Mouse (Mus musculus) limb, embryonic 15.5 days (tissue): ENCODE data around the gene Kdm8. TPM values are rescaled to one million over a fixed set of nuclear protein-coding genes. Genes with fewer than 3 reads are reported as not detected.

Experiments used
- ATAC-seq: fragments of 200-750 bp; cut with Nextera tagmentation; 2 replicates; pipeline ENCODE4 v1.8.0; 2017; ENCODE audit warnings: low read depth, moderate TSS enrichment; ENCODE audit not compliant: insufficient number of reproducible peaks, low FRiP score, low TSS enrichment
- H3K27ac ChIP-seq: fragments of 300-500 bp; sonication (generic); 2 replicates; pipeline ENCODE4 v1.5.1; 2015; ENCODE audit warnings: moderate library complexity, mild to moderate bottlenecking, inconsistent platforms
- H3K27me3 ChIP-seq: fragments of 300-500 bp; sonication (generic); 2 replicates; pipeline ENCODE4 v1.6.1; 2015; ENCODE audit warnings: inconsistent platforms
- H3K36me3 ChIP-seq: fragments of 300-500 bp; sonication (generic); 2 replicates; pipeline ENCODE4 v1.6.1; 2015; ENCODE audit warnings: inconsistent platforms
- H3K4me1 ChIP-seq: fragments of 300-500 bp; sonication (generic); 2 replicates; pipeline ENCODE4 v1.6.1; 2015; ENCODE audit warnings: inconsistent platforms
- H3K4me2 ChIP-seq: fragments of 300-500 bp; sonication (generic); 2 replicates; pipeline ENCODE4 v1.6.1; 2015; ENCODE audit warnings: mild to moderate bottlenecking, inconsistent platforms
- H3K4me3 ChIP-seq: fragments of 300-500 bp; sonication (generic); 2 replicates; pipeline ENCODE4 v1.5.1; 2015; ENCODE audit warnings: mild to moderate bottlenecking, inconsistent platforms
- H3K9ac ChIP-seq: fragments of 300-500 bp; sonication (generic); 2 replicates; pipeline ENCODE4 v1.6.1; 2015; ENCODE audit warnings: inconsistent platforms
- H3K9me3 ChIP-seq: fragments of 300-500 bp; sonication (generic); 2 replicates; pipeline ENCODE4 v1.6.1; 2016; ENCODE audit warnings: inconsistent platforms
- WGBS: fragments of 180-500 bp; shearing (Covaris S2); methylation state at CpG from one replicate; pipeline ENCODE4 v1.1.7; 2015; 5-methylcytosine and 5-hydroxymethylcytosine counted together
- polyA plus RNA-seq: library from polyadenylated mRNA; unstranded; fragments of >200 nt; fragmentation: Nextera tagmentation; extraction: Ambion mirVana; gene quantifications from 2 replicates; pipeline ENCODE4 v1.2.1, GENCODE M21; 2015

The Kdm8 gene
- 9.0 and 9.1 TPM in 2 replicates for polyA plus RNA-seq

GRCm38 (mm10) chr7:125444464-125445401, at the start of gene Kdm8:
TSS of gene Kdm8 (plus strand) at chr7:125444676.
- H3K4me2 ChIP-seq = peak within 1 kb of the TSS; percentile 72
- H3K27me3 ChIP-seq = no peaks in the 10 kb centered on the region
- 0 out of 2 replicates have a peak, but pooled peaks cover 3% of the 10 kb centered on the region for H3K36me3 ChIP-seq
- H3K4me1 ChIP-seq = peaks cover 10% of the 10 kb centered on the region; the same call in 1 of the 2 replicates
- no peaks in the 10 kb centered on the region for H3K9me3 ChIP-seq
- H3K9ac ChIP-seq = peak within 1 kb of the TSS; percentile 69
- H3K4me3 ChIP-seq = peak within 1 kb of the TSS; percentile 67
- ATAC-seq = peak; percentile 96
- peak within 1 kb of the TSS; percentile 99 for H3K27ac ChIP-seq
- 2% methylated on average over 61 of the region's 61 CpGs for WGBS

DNA sequence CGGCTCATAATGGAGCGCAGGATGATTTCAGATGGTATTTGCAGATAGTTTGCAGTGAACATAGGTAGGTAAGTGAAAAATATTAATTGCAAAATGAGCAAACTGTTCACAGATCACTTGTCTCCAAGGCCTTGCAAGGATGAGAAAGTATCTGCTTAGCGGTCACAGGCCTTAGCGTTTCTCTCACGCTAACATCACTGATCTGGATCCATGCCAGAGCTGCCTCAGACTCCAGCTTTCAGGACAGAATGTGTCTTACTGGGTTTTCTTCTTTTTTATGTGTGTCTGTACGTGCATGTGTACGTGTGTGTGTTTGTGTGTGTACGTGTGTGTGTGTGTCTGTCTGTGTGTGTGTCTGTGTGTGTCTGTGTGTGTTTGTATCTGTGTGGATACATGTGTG, 46.4 kb upstream of the Kdm8 start:
- H3K27ac ChIP-seq = no peak overlapping the region

GRCm38 (mm10) chr7:125398687-125399086, 45.8 kb upstream of the Kdm8 start:
- H3K4me2 ChIP-seq = no peak overlapping the region
- 54% methylated on average over 6 of the region's 6 CpGs for WGBS
- no peak overlapping the region for H3K4me3 ChIP-seq
- no peaks in the 10 kb centered on the region for H3K36me3 ChIP-seq
- H3K4me1 ChIP-seq = 0 out of 2 replicates have a peak, but pooled peaks cover 3% of the 10 kb centered on the region
- no peak overlapping the region for H3K9ac ChIP-seq
- no peak overlapping the region for H3K27ac ChIP-seq
- no peak for ATAC-seq
- H3K27me3 ChIP-seq = peaks cover 11% of the 10 kb centered on the region; the same call in 1 of the 2 replicates
- no peaks in the 10 kb centered on the region for H3K9me3 ChIP-seq

More for the DNA sequence above, 46.4 kb upstream of the Kdm8 start:
- H3K4me1 ChIP-seq = peaks cover 4% of the 10 kb centered on the region
- no peak for ATAC-seq
- H3K4me2 ChIP-seq = no peak overlapping the region
- no peaks in the 10 kb centered on the region for H3K36me3 ChIP-seq
- H3K9ac ChIP-seq = no peak overlapping the region
- WGBS = 79% methylated on average over 8 of the region's 8 CpGs
- H3K4me3 ChIP-seq = no peak overlapping the region
- no peaks in the 10 kb centered on the region for H3K9me3 ChIP-seq
- peaks cover 11% of the 10 kb centered on the region; the same call in 1 of the 2 replicates for H3K27me3 ChIP-seq

GRCm38 (mm10) chr7:125407136-125407535, 37.3 kb upstream of the Kdm8 start:
- Histone ChIP-seq H3K9ac (no peak overlapping the region), H3K4me2 (no peak overlapping the region), H3K9me3 (no peaks in the 10 kb centered on the region), H3K4me3 (no peak overlapping the region), H3K4me1 (no peaks in the 10 kb centered on the region), H3K36me3 (no peaks in the 10 kb centered on the region), H3K27me3 (no peaks in the 10 kb centered on the region), H3K27ac (no peak overlapping the region)
- 78% methylated on average over 6 of the region's 6 CpGs for WGBS
- no peak for ATAC-seq

GRCm38 (mm10) chr7:125415087-125415486, 29.4 kb upstream of the Kdm8 start:
- H3K27ac ChIP-seq = no peak overlapping the region
- 0 out of 2 replicates have a peak, but pooled peaks cover 3% of the 10 kb centered on the region for H3K27me3 ChIP-seq
- no peak overlapping the region for H3K4me2 ChIP-seq
- H3K9ac ChIP-seq = no peak overlapping the region
- H3K9me3 ChIP-seq = no peaks in the 10 kb centered on the region
- H3K36me3 ChIP-seq = no peaks in the 10 kb centered on the region
- no peaks in the 10 kb centered on the region for H3K4me1 ChIP-seq
- ATAC-seq = no peak
- 94% methylated on average over 1 of the region's 1 CpGs for WGBS
- H3K4me3 ChIP-seq = no peak overlapping the region

GRCm38 (mm10) chr7:125415776-125416175, 28.7 kb upstream of the Kdm8 start:
- ATAC-seq = no peak
- 0 out of 2 replicates have a peak, but pooled peaks cover 3% of the 10 kb centered on the region for H3K27me3 ChIP-seq
- H3K4me3 ChIP-seq = no peak overlapping the region
- no peak overlapping the region for H3K27ac ChIP-seq
- H3K36me3 ChIP-seq = no peaks in the 10 kb centered on the region
- no peak overlapping the region for H3K9ac ChIP-seq
- 84% methylated on average over 4 of the region's 4 CpGs for WGBS
- H3K4me1 ChIP-seq = no peaks in the 10 kb centered on the region
- no peaks in the 10 kb centered on the region for H3K9me3 ChIP-seq
- H3K4me2 ChIP-seq = no peak overlapping the region

GRCm38 (mm10) chr7:125416762-125417161, 27.7 kb upstream of the Kdm8 start:
- no peak overlapping the region for H3K4me2 ChIP-seq
- 45% methylated on average over 5 of the region's 5 CpGs for WGBS
- H3K9ac ChIP-seq = no peak overlapping the region
- no peak overlapping the region for H3K4me3 ChIP-seq
- 0 out of 2 replicates have a peak, but pooled peaks cover 3% of the 10 kb centered on the region for H3K27me3 ChIP-seq
- H3K9me3 ChIP-seq = no peaks in the 10 kb centered on the region
- ATAC-seq = no peak
- no peaks in the 10 kb centered on the region for H3K4me1 ChIP-seq
- no peak overlapping the region for H3K27ac ChIP-seq
- no peaks in the 10 kb centered on the region for H3K36me3 ChIP-seq

DNA sequence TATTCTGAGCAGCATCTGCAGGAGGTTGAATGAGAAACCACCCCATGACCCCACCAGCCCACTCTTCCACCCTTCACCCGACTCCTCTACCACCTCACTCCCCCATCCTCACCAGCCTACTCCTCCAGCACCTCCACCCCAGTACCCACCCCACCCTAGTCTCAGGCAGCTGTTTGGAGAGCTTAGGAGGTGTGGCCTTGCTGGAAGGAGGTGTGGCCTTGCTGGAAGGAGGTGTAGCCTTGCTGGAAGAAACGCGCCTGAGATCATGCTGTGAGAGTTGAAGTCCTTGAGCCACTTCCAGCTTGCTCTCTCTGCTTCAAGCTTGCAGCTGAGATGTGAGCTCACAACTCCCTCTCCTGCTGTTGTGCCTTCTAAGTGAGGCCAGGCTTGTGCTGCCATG, 26.1 kb upstream of the Kdm8 start:
- ATAC-seq = no peak
- H3K4me3 ChIP-seq = no peak overlapping the region
- no peak overlapping the region for H3K27ac ChIP-seq
- no peak overlapping the region for H3K4me2 ChIP-seq
- H3K4me1 ChIP-seq = no peaks in the 10 kb centered on the region
- WGBS = 23% methylated on average over 3 of the region's 3 CpGs
- H3K27me3 ChIP-seq = 0 out of 2 replicates have a peak, but pooled peaks cover 3% of the 10 kb centered on the region
- H3K9ac ChIP-seq = no peak overlapping the region
- H3K36me3 ChIP-seq = no peaks in the 10 kb centered on the region
- no peaks in the 10 kb centered on the region for H3K9me3 ChIP-seq

DNA sequence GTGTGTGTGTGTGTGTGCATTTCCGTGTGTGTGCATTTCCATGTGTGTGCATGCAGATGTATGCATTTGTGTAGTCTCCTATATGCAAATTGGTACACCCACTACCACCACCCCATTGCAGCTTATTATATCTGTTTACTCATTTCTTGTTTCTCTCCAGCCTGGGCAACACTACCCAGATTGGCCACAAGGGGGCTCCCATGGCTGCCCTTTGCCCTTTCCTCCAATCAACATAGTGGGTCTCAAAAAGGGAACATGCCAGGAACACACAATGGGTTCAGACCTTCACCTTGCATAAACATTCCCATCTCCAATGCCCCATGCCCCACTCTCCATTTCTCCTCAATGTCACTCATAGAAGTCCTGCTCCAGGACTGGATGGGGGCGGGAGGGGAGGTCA, 24.3 kb upstream of the Kdm8 start:
- ATAC-seq = no peak
- H3K27ac ChIP-seq = no peak overlapping the region
- 77% methylated on average over 2 of the region's 2 CpGs for WGBS

DNA sequence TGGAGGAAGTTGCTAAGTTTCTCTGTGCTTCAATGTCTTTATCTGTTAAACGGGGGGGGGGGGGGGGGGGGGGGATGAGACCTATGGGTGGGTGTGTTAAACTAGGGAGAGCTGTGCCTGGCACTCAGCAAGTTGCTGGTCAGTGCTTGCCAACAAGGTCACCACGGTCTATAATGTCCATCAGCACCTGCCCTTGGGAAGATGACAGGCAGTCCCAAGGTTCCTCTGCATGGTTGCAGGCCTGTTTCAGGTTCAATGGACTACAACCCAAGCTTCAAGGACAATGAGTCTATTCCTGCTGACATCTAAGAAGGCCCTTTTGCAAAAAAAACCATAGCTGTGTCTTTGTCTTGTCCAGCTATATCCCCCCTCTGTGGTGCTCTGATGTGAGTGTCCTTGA, 22.6 kb upstream of the Kdm8 start:
- Histone ChIP-seq H3K27ac (no peak overlapping the region), H3K27me3 (0 out of 2 replicates have a peak, but pooled peaks cover 3% of the 10 kb centered on the region), H3K4me3 (no peak overlapping the region), H3K4me2 (no peak overlapping the region), H3K9me3 (no peaks in the 10 kb centered on the region), H3K9ac (no peak overlapping the region), H3K36me3 (no peaks in the 10 kb centered on the region), H3K4me1 (no peaks in the 10 kb centered on the region)
- no peak for ATAC-seq
- WGBS = 51% methylated on average over 2 of the region's 2 CpGs

More for the DNA sequence above, 24.3 kb upstream of the Kdm8 start:
- 0 out of 2 replicates have a peak, but pooled peaks cover 3% of the 10 kb centered on the region for H3K27me3 ChIP-seq
- no peak overlapping the region for H3K4me2 ChIP-seq
- H3K9ac ChIP-seq = no peak overlapping the region
- no peaks in the 10 kb centered on the region for H3K9me3 ChIP-seq
- H3K4me3 ChIP-seq = no peak overlapping the region
- no peaks in the 10 kb centered on the region for H3K4me1 ChIP-seq
- no peaks in the 10 kb centered on the region for H3K36me3 ChIP-seq

DNA sequence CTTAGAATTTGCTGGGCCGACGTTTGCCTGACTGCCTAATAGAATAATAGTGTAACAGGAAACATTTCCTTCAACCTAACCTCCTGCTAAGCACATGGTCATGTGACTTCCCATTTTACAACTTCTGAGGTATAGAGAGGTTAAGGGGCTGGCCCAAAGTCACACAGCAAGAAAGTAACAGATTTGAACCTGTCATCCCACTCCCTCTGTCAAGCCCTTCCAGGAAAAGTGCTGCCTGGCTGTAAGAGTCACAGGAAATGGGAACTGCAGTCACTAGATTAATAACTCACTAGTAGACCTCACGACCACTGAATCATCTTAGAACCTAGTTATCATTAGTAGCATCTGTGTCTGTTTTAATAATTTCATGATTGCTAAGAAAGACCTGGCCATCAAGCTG, 21.4 kb upstream of the Kdm8 start:
- Histone ChIP-seq H3K9me3 (no peaks in the 10 kb centered on the region), H3K36me3 (no peaks in the 10 kb centered on the region), H3K27me3 (no peaks in the 10 kb centered on the region), H3K4me1 (peaks cover 4% of the 10 kb centered on the region; the same call in 1 of the 2 replicates), H3K4me3 (no peak overlapping the region), H3K9ac (no peak overlapping the region), H3K4me2 (no peak overlapping the region), H3K27ac (no peak overlapping the region)
- no peak for ATAC-seq
- WGBS = 55% methylated on average over 3 of the region's 3 CpGs

DNA sequence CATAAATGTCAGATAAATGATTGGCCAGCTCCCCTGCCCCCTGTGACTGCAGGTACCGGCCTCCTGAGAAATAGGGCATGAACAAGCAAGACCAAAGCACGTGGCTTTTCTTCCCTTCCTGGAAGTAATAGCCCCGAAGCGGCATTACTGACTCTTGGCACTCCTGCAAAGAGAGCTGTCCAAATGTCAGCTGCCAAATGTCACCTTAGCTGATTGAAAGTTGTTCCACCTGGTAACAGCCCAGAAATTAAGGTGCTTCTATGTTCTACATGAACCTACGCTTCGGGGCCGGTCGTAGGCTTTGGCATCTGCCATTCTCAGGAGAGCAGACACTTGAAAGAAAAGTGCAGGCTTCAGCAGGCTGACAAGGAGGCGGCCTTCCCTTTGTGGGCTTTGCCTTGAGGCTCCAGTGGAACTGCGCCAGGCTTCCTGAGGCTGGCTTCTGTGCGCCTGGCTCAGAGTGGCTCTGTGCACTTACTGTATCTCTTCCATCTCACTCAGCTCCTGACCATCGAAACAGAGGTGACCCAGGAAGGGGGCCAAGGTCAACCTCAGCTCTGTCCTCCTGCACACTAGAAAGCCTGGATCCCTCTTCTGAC, 16.9 kb upstream of the Kdm8 start:
- Histone ChIP-seq H3K27ac (no peak overlapping the region), H3K9me3 (no peaks in the 10 kb centered on the region)

More for the DNA sequence above, 16.9 kb upstream of the Kdm8 start:
- 59% methylated on average over 12 of the region's 12 CpGs for WGBS
- H3K4me1 ChIP-seq = peaks cover 4% of the 10 kb centered on the region; the same call in 1 of the 2 replicates
- H3K27me3 ChIP-seq = no peaks in the 10 kb centered on the region
- H3K4me2 ChIP-seq = no peak overlapping the region
- no peaks in the 10 kb centered on the region for H3K36me3 ChIP-seq
- 0 out of 2 replicates have a peak, but pooled peaks have one; percentile 15 for ATAC-seq
- H3K9ac ChIP-seq = no peak overlapping the region
- H3K4me3 ChIP-seq = no peak overlapping the region
